Mouse (Mus musculus): ENCODE measurements around the gene Tas2r130. TPM values are rescaled to one million over a fixed set of nuclear protein-coding genes. Genes with fewer than 3 reads are reported as not detected.

The Tas2r130 gene
- not detected in 2 replicates for polyA plus RNA-seq (2015; fragmentation: Nextera tagmentation; extraction: Ambion mirVana)

GRCm38 (mm10) chr6:131630812-131631211, at the start of gene Tas2r130:
Tas2r130 (minus strand) TSS chr6:131630912.

GRCm38 (mm10) chr6:131678786-131679185, 48.1 kb upstream of the Tas2r130 start, which contains the start of gene Tas2r106:
Tas2r106 (minus strand) TSS chr6:131678886.

GRCm38 (mm10) chr6:131660049-131660448, 29.3 kb upstream of the Tas2r130 start, which contains the start of gene Tas2r107:
Tas2r107 (minus strand) TSS chr6:131660149.

Other genes starting within 250 kb of the Tas2r130 start
- 51.1 and 63.4 TPM in 2 replicates for gene Ybx3, start 242.4 kb downstream of the Tas2r130 start, polyA plus RNA-seq (2015; fragmentation: Nextera tagmentation; extraction: Ambion mirVana)
- not detected in 2 replicates for gene 5430401F13Rik, start 144.5 kb downstream of the Tas2r130 start, polyA plus RNA-seq (2015; fragmentation: Nextera tagmentation; extraction: Ambion mirVana)
- not detected in 2 replicates for gene Gm6619, start 144.5 kb downstream of the Tas2r130 start, polyA plus RNA-seq (2015; fragmentation: Nextera tagmentation; extraction: Ambion mirVana)
- not detected in 2 replicates for gene Tas2r107, start 29.2 kb upstream of the Tas2r130 start, polyA plus RNA-seq (2015; fragmentation: Nextera tagmentation; extraction: Ambion mirVana)
- gene Tas2r106, start 48.0 kb upstream of the Tas2r130 start, polyA plus RNA-seq (2015; fragmentation: Nextera tagmentation; extraction: Ambion mirVana), result not detected in 2 replicates
- gene Tas2r104, start 54.8 kb upstream of the Tas2r130 start, polyA plus RNA-seq (2015; fragmentation: Nextera tagmentation; extraction: Ambion mirVana), result not detected in 2 replicates
- not detected in 2 replicates for gene Tas2r105, start 56.6 kb upstream of the Tas2r130 start, polyA plus RNA-seq (2015; fragmentation: Nextera tagmentation; extraction: Ambion mirVana)
- gene Tas2r114, start 59.2 kb upstream of the Tas2r130 start, polyA plus RNA-seq (2015; fragmentation: Nextera tagmentation; extraction: Ambion mirVana), result not detected in 2 replicates

All from adrenal gland, postnatal 0 days (tissue).